Mouse (Mus musculus) cortical plate, adult 2 months (tissue): ENCODE measurements at regions not wholly inside any gene's neighbourhood (a gene's known extent, or its start where the extent isn't known, plus 50 kb on each side); places are given as distances from the start of the nearest gene placed in this dataset.

Source experiments
- CTCF ChIP-seq: fragments of 200-500 bp; IDR thresholded peaks from 2 replicates; pipeline ENCODE4 v1.5.1; 2011; ENCODE audit warnings: mild to moderate bottlenecking, control low read depth, low read length; ENCODE audit not compliant: insufficient read depth; ENCODE audit errors: extremely low read depth
- POLR2A ChIP-seq: fragments of 200-500 bp; IDR thresholded peaks from 2 replicates; pipeline ENCODE4 v1.6.1; 2011; ENCODE audit warnings: mild to moderate bottlenecking, low read length, control low read depth; ENCODE audit not compliant: insufficient read depth; ENCODE audit errors: extremely low read depth

GRCm38 (mm10) chr9:91545402-91545801, 179.8 kb upstream of the Zic1 start:
- TF ChIP-seq CTCF: no peak
- no peak for TF ChIP-seq POLR2A
